Mouse (Mus musculus) myocyte (in vitro differentiated cells): Measurements from ENCODE around the gene Zfp449.

ENCODE experiments used
- CEBPB ChIP-seq: IDR thresholded peaks from 2 replicates; pipeline ENCODE4 v1.6.1; 2011; ENCODE audit warnings: mild to moderate bottlenecking, moderate library complexity; ENCODE audit not compliant: poor library complexity, insufficient read depth, severe bottlenecking
- MYOD1 ChIP-seq, 3 experiments: IDR thresholded peaks; one replicate each; pipeline ENCODE4 v1.6.1; 2011; ENCODE audit warnings: control low read depth in 2 of 3, low read depth in 2 of 3, mild to moderate bottlenecking in 2 of 3, moderate library complexity in 1 of 3; ENCODE audit not compliant: insufficient read length in 2 of 3, control insufficient read depth in 1 of 3
- POLR2A ChIP-seq: IDR thresholded peaks from one replicate; pipeline ENCODE4 v1.6.1; 2011; ENCODE audit warnings: low read depth, mild to moderate bottlenecking, control low read depth, moderate library complexity; ENCODE audit not compliant: insufficient read length
- POLR2AphosphoS2 ChIP-seq: IDR thresholded peaks from one replicate; pipeline ENCODE4 v1.6.1; 2011; ENCODE audit warnings: low read depth, control low read depth; ENCODE audit not compliant: insufficient read length
- SRF ChIP-seq: IDR thresholded peaks from one replicate; pipeline ENCODE4 v1.6.1; 2011; ENCODE audit warnings: low read depth; ENCODE audit not compliant: control insufficient read depth, insufficient read length
- TCF3 ChIP-seq: IDR thresholded peaks from one replicate; pipeline ENCODE4 v1.6.1; 2011; ENCODE audit warnings: low read depth, control low read depth; ENCODE audit not compliant: insufficient read length
- USF1 ChIP-seq: IDR thresholded peaks from one replicate; pipeline ENCODE4 v1.6.1; 2011; ENCODE audit warnings: low read depth, mild to moderate bottlenecking, control low read depth, moderate library complexity

- TF ChIP-seq POLR2A: no peak
- TF ChIP-seq USF1: no peak
- TF ChIP-seq CEBPB: no peak
- no peak for TF ChIP-seq POLR2AphosphoS2
- no peak for TF ChIP-seq MYOD1 (IDR thresholded peaks at IDR 0.05; ENCODE audit: control insufficient read depth in 1 of 3, insufficient read length in 2 of 3, low read depth in 2 of 3)
- TF ChIP-seq SRF: no peak
- TF ChIP-seq TCF3: no peak
Measured at GRCm38 (mm10) chrX:56380852-56381251, 34.7 kb downstream of the Zfp449 start.
